Mouse (Mus musculus) hindbrain, embryonic 11.5 days (tissue): ENCODE data around the gene Npffr2. TPM values are rescaled to one million over a fixed set of nuclear protein-coding genes. Genes with fewer than 3 reads are reported as not detected.

Experiments
- ATAC-seq: fragments of 200-750 bp; cut with Nextera tagmentation; 2 replicates; pipeline ENCODE4 v1.8.0; 2017; ENCODE audit warnings: mild to moderate bottlenecking, moderate TSS enrichment, moderate library complexity; ENCODE audit not compliant: low FRiP score
- DNase-seq: peaks from one replicate; pipeline ENCODE4 v3.0.0-alpha.2; 2015; ENCODE audit warnings: low spot score
- H3K27ac ChIP-seq: fragments of 300-500 bp; sonication (generic); 2 replicates; pipeline ENCODE4 v1.5.1; 2014; ENCODE audit warnings: mild to moderate bottlenecking, low read depth, low read length
- H3K27me3 ChIP-seq: fragments of 300-500 bp; sonication (generic); 2 replicates; pipeline ENCODE4 v1.6.1; 2014; ENCODE audit warnings: mild to moderate bottlenecking, low read length, moderate library complexity, mixed read lengths; ENCODE audit not compliant: control insufficient read depth, insufficient read depth
- H3K36me3 ChIP-seq: fragments of 300-500 bp; sonication (generic); 2 replicates; pipeline ENCODE4 v1.6.1; 2014; ENCODE audit warnings: mild to moderate bottlenecking, low read length, moderate library complexity, mixed read lengths; ENCODE audit not compliant: control insufficient read depth, insufficient read depth
- H3K4me1 ChIP-seq: fragments of 300-500 bp; sonication (generic); replicated peaks from 2 replicates; pipeline ENCODE4 v1.6.1; 2014; ENCODE audit warnings: low read length, mixed read lengths; ENCODE audit not compliant: control insufficient read depth, insufficient read depth
- H3K4me2 ChIP-seq: fragments of 300-500 bp; sonication (generic); replicated peaks from 2 replicates; pipeline ENCODE4 v1.6.1; 2014; ENCODE audit warnings: mild to moderate bottlenecking, low read depth, low read length
- H3K4me3 ChIP-seq: fragments of 300-500 bp; sonication (generic); 2 replicates; pipeline ENCODE4 v1.5.1; 2014; ENCODE audit warnings: low read depth, low read length
- H3K9ac ChIP-seq: fragments of 300-500 bp; sonication (generic); 2 replicates; pipeline ENCODE4 v1.6.1; 2014; ENCODE audit warnings: low read depth, low read length
- H3K9me3 ChIP-seq: fragments of 300-500 bp; sonication (generic); 2 replicates; pipeline ENCODE4 v1.6.1; 2016; ENCODE audit warnings: low read length; ENCODE audit not compliant: control insufficient read depth
- WGBS: fragments of 180-500 bp; shearing (Covaris S2); extraction: QIAGEN DNeasy Blood & Tissue Kit; methylation state at CpG from one replicate; pipeline ENCODE4 v1.1.7; 2014; 5-methylcytosine and 5-hydroxymethylcytosine counted together
- polyA plus RNA-seq: library from polyadenylated mRNA; unstranded; fragments of >200 nt; fragmentation: Nextera tagmentation; extraction: Ambion mirVana; gene quantifications from 2 replicates; pipeline ENCODE4 v1.2.1, GENCODE M21; 2014

Gene Npffr2
- polyA plus RNA-seq, 1 experiment from 2014 or later = 0.20 TPM

GRCm38 (mm10) chr5:89611322-89612015, 84.2 kb downstream of the Npffr2 start:
- no peak for DNase-seq
- WGBS = 73% methylated on average over 2 of the region's 2 CpGs
- no peak overlapping the region for H3K27ac ChIP-seq

GRCm38 (mm10) chr5:89612262-89612661, 85.0 kb downstream of the Npffr2 start:
- Histone ChIP-seq H3K9ac (no peak overlapping the region), H3K27ac (no peak overlapping the region), H3K4me3 (no peak overlapping the region), H3K27me3 (no peaks in the 10 kb centered on the region), H3K36me3 (no peaks in the 10 kb centered on the region), H3K4me1 (no peaks in the 10 kb centered on the region), H3K9me3 (no peaks in the 10 kb centered on the region), H3K4me2 (no peak overlapping the region)
- DNase-seq (no peak), ATAC-seq (no peak)
- WGBS = 72% methylated on average over 6 of the region's 6 CpGs

More at GRCm38 (mm10) chr5:89611322-89612015, 84.2 kb downstream of the Npffr2 start:
- Histone ChIP-seq H3K9me3 (no peaks in the 10 kb centered on the region), H3K27me3 (no peaks in the 10 kb centered on the region), H3K4me3 (no peak overlapping the region), H3K9ac (no peak overlapping the region), H3K4me1 (no peaks in the 10 kb centered on the region), H3K4me2 (no peak overlapping the region), H3K36me3 (no peaks in the 10 kb centered on the region)
- no peak for ATAC-seq

- H3K9me3 ChIP-seq = no peaks in the 10 kb centered on the region
- H3K4me3 ChIP-seq = no peak overlapping the region
- no peak for DNase-seq
- WGBS = 71% methylated on average over 1 of the region's 1 CpGs
- no peak overlapping the region for H3K4me2 ChIP-seq
- H3K27me3 ChIP-seq = no peaks in the 10 kb centered on the region
- H3K4me1 ChIP-seq = no peaks in the 10 kb centered on the region
- H3K9ac ChIP-seq = no peak overlapping the region
- no peaks in the 10 kb centered on the region for H3K36me3 ChIP-seq
- no peak overlapping the region for H3K27ac ChIP-seq
- no peak for ATAC-seq
Observed at GRCm38 (mm10) chr5:89631599-89631998, 104.4 kb downstream of the Npffr2 start.

Other genes with a start within 250 kb of the Npffr2 start
- 0.35 TPM in 1 of 2 replicates, not detected in the other for gene Gc, start 69.5 kb upstream of the Npffr2 start, polyA plus RNA-seq